Mouse (Mus musculus) spleen, adult 2 months (tissue): ENCODE data around the gene Trim21. TPM values are rescaled to one million over a fixed set of nuclear protein-coding genes. Genes with fewer than 3 reads are reported as not detected.

ENCODE experiments used
- DNase-seq, 2 experiments: peaks; one replicate each; pipeline versions ENCODE4 v3.0.0 to v3.0.0-alpha.2; 2012 to 2021; ENCODE audit warnings: low spot score in 2 of 2, low read depth in 1 of 2
- H3K27ac ChIP-seq: fragments of 200-500 bp; 2 replicates; pipeline ENCODE4 v1.5.1; 2012; ENCODE audit warnings: low read length, inconsistent platforms; ENCODE audit not compliant: insufficient read depth
- H3K27me3 ChIP-seq: fragments of 200-500 bp; 2 replicates; pipeline ENCODE4 v1.6.1; 2012; ENCODE audit warnings: mild to moderate bottlenecking, moderate library complexity, low read length, inconsistent platforms; ENCODE audit not compliant: control insufficient read depth, insufficient read depth
- H3K36me3 ChIP-seq: fragments of 200-500 bp; 2 replicates; pipeline ENCODE4 v1.6.1; 2012; ENCODE audit warnings: mild to moderate bottlenecking, low read length, inconsistent platforms; ENCODE audit not compliant: control insufficient read depth, insufficient read depth
- H3K4me1 ChIP-seq: fragments of 200-500 bp; 2 replicates; pipeline ENCODE4 v1.6.1; 2011; ENCODE audit warnings: inconsistent platforms; ENCODE audit not compliant: control insufficient read depth, insufficient read depth, insufficient read length
- H3K4me3 ChIP-seq: fragments of 200-500 bp; 2 replicates; pipeline ENCODE4 v1.5.1; 2011; ENCODE audit warnings: mild to moderate bottlenecking, inconsistent platforms; ENCODE audit not compliant: insufficient read depth, insufficient read length; ENCODE audit errors: extremely low read depth
- CTCF ChIP-seq: fragments of 200-500 bp; IDR thresholded peaks from 2 replicates; pipeline ENCODE4 v1.5.1; 2011; ENCODE audit warnings: mild to moderate bottlenecking, inconsistent platforms; ENCODE audit not compliant: insufficient read depth, insufficient read length, insufficient replicate concordance; ENCODE audit errors: extremely low read depth
- POLR2A ChIP-seq: fragments of 200-500 bp; IDR thresholded peaks from 2 replicates; pipeline ENCODE4 v1.6.1; 2011; ENCODE audit warnings: low read depth, low read length, inconsistent platforms
- WGBS: fragments of 180-500 bp; shearing (Covaris S2); methylation state at CpG from one replicate; pipeline ENCODE4 v1.1.7; 2018; 5-methylcytosine and 5-hydroxymethylcytosine counted together
- polyA plus RNA-seq: library from polyadenylated mRNA; depleted of rRNA; stranded (reverse); fragments of >200 nt; gene quantifications from 2 replicates; pipeline ENCODE4 v1.2.3, GENCODE M21; 2012

Trim21 gene
- polyA plus RNA-seq, 1 experiment, result 6.3 TPM

GRCm38 (mm10) chr7:102553279-102553678 is 12.0 kb downstream of the Trim21 start:
- H3K4me1 ChIP-seq, result no peaks in the 10 kb centered on the region; the same call in 1 of the 2 replicates
- WGBS, result 39% methylated on average over 3 of the region's 3 CpGs
- no peak for TF ChIP-seq POLR2A
- no peak overlapping the region for H3K4me3 ChIP-seq
- no peaks in the 10 kb centered on the region for H3K36me3 ChIP-seq
- H3K27me3 ChIP-seq, result no peaks in the 10 kb centered on the region
- DNase-seq, result no peak
- H3K27ac ChIP-seq, result no peak overlapping the region

GRCm38 (mm10) chr7:102549570-102549969 is 15.7 kb downstream of the Trim21 start, which contains the start of gene Olfr549:
TSS of gene Olfr549 (plus strand) at chr7:102549870.
- Histone ChIP-seq H3K4me1 (no peaks in the 10 kb centered on the region), H3K27me3 (no peaks in the 10 kb centered on the region), H3K4me3 (no peak within 1 kb of the TSS), H3K36me3 (no peaks in the 10 kb centered on the region), H3K27ac (no peak within 1 kb of the TSS)
- 83% methylated on average over 3 of the region's 3 CpGs for WGBS
- no peak for DNase-seq
- TF ChIP-seq POLR2A (no peak), CTCF (no peak)

- WGBS, result 54% methylated on average over 3 of the region's 3 CpGs
- H3K27ac ChIP-seq, result no peak overlapping the region
- no peaks in the 10 kb centered on the region for H3K4me1 ChIP-seq
- TF ChIP-seq CTCF (no peak), POLR2A (no peak)
- H3K4me3 ChIP-seq, result no peak overlapping the region
- no peaks in the 10 kb centered on the region for H3K27me3 ChIP-seq
- no peaks in the 10 kb centered on the region for H3K36me3 ChIP-seq
- no peak for DNase-seq
Measured at GRCm38 (mm10) chr7:102541251-102541650, 24.0 kb downstream of the Trim21 start.

GRCm38 (mm10) chr7:102540596-102540995 is 24.7 kb downstream of the Trim21 start, which contains the start of gene Olfr548-ps1:
TSS of gene Olfr548-ps1 (plus strand) at chr7:102540896.
- TF ChIP-seq POLR2A (no peak), CTCF (no peak)
- Histone ChIP-seq H3K4me1 (no peaks in the 10 kb centered on the region), H3K36me3 (no peaks in the 10 kb centered on the region), H3K27me3 (no peaks in the 10 kb centered on the region), H3K27ac (no peak within 1 kb of the TSS), H3K4me3 (no peak within 1 kb of the TSS)
- WGBS, result 79% methylated on average over 2 of the region's 2 CpGs
- DNase-seq, result no peak

- TF ChIP-seq CTCF (no peak), POLR2A (no peak)
- Histone ChIP-seq H3K27ac (no peak within 1 kb of the TSS), H3K36me3 (no peaks in the 10 kb centered on the region), H3K4me3 (no peak within 1 kb of the TSS), H3K4me1 (no peaks in the 10 kb centered on the region), H3K27me3 (no peaks in the 10 kb centered on the region)
- WGBS, result 77% methylated on average over 1 of the region's 1 CpGs
- no peak for DNase-seq
Measured at GRCm38 (mm10) chr7:102534449-102534848, 30.8 kb downstream of the Trim21 start, which contains the start of gene Olfr547. TSS of gene Olfr547 (plus strand) at chr7:102534749.

GRCm38 (mm10) chr7:102529052-102529451 is 36.2 kb downstream of the Trim21 start:
- no peaks in the 10 kb centered on the region for H3K4me1 ChIP-seq
- H3K36me3 ChIP-seq, result no peaks in the 10 kb centered on the region
- H3K27me3 ChIP-seq, result no peaks in the 10 kb centered on the region
- WGBS, result 47% methylated on average over 1 of the region's 1 CpGs
- no peak overlapping the region for H3K4me3 ChIP-seq
- no peak overlapping the region for H3K27ac ChIP-seq
- TF ChIP-seq CTCF (no peak), POLR2A (no peak)
- DNase-seq, result no peak

GRCm38 (mm10) chr7:102517051-102517335 is 48.3 kb downstream of the Trim21 start:
- 0 out of 2 replicates have a peak, but pooled peaks cover 3% of the 10 kb centered on the region for H3K27me3 ChIP-seq
- H3K36me3 ChIP-seq, result no peaks in the 10 kb centered on the region
- no peak for DNase-seq
- H3K27ac ChIP-seq, result no peak overlapping the region
- 85% methylated on average over 2 of the region's 2 CpGs for WGBS
- peaks cover 4% of the 10 kb centered on the region for H3K4me1 ChIP-seq
- no peak overlapping the region for H3K4me3 ChIP-seq
- TF ChIP-seq CTCF, result no peak
- TF ChIP-seq POLR2A, result no peak
